Mouse (Mus musculus): ENCODE data around the gene Smndc1.

GRCm38 (mm10) chr19:53329992-53330381 lies 60.4 kb downstream of the Smndc1 start:
- no peak for TF ChIP-seq CTCF (conservative IDR thresholded peaks at IDR 0.05; ENCODE audit: low read length)
- TF ChIP-seq NANOG (IDR thresholded peaks at IDR 0.05; ENCODE audit: borderline replicate concordance, low read length) = no peak

Data from E14TG2a.4 (cell line).